ENCODE assay signal across 20 mouse cellular contexts in the genomic region with DNA sequence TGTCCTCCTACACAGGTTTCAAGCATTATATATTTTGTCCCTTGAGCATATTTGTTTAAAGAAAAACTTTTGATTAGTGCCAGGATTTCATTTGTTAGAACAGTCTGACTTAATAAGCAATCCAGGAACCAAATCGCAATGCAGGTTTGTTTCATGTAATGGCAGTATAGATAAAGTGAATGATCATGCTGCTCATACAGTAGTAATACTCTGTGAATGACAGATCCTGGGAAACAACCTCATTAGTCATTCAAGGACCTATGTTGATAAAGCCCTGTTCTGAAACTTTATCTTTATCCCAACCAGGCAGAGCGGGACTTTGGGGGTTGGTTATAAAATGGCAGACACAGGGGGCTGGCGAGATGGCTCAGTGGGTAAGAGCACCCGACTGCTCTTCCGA. TPM values are rescaled to one million over a fixed set of nuclear protein-coding genes. Genes with fewer than 3 reads are reported as not detected.
"Had no signal": no experiment of that assay in that cellular context is flagged by ENCODE, and none has a peak within 500 bp of the region (broad histone marks: within the 10 kb centered on the region; RNA-seq: fewer than 3 reads in every experiment).

No protein-coding gene starts in this region.

- H3K4me2 ChIP-seq: neural tube, embryonic 13.5 days; neural tube, embryonic 15.5 days; stomach, embryonic 15.5 days had no signal

- H3K9ac ChIP-seq: neural tube, embryonic 13.5 days; neural tube, embryonic 15.5 days; stomach, embryonic 15.5 days had no signal

- H3K36me3 ChIP-seq: neural tube, embryonic 13.5 days; neural tube, embryonic 15.5 days; stomach, embryonic 15.5 days had no signal

- H3K27ac ChIP-seq: neural tube, embryonic 13.5 days; neural tube, embryonic 15.5 days; stomach, embryonic 15.5 days; stomach, postnatal 0 days had no signal

- H3K27me3 ChIP-seq: neural tube, embryonic 15.5 days; stomach, embryonic 15.5 days had no signal

- H3K9me3 ChIP-seq: neural tube, embryonic 13.5 days; neural tube, embryonic 15.5 days; stomach, embryonic 15.5 days had no signal

- H3K4me3 ChIP-seq: neural tube, embryonic 13.5 days; neural tube, embryonic 15.5 days; stomach, embryonic 15.5 days had no signal

- DNase-seq: retina, postnatal 1 day; right cerebral cortex, adult 18-20 months; right cerebral cortex, postnatal 14 days; right cerebral cortex, postnatal 25 days; right cerebral cortex, postnatal 4 days; spleen, adult 18-20 months; thymus, adult 18-20 months; thymus, adult 2 months; thymus, postnatal 14 days; thymus, postnatal 25 days; thymus, postnatal 36 days; thymus, postnatal 4 days had no signal

- H3K4me1 ChIP-seq: neural tube, embryonic 13.5 days; neural tube, embryonic 15.5 days; stomach, embryonic 15.5 days had no signal

RNA-seq across cellular contexts. Expression of gene Gpr143, which starts 25.4 kb away (rescaled TPM):
- total RNA-seq: neutrophil, adult 5-6 weeks had no signal
- polyA plus RNA-seq: small intestine, adult 2 months; testis, adult 2 months; urinary bladder, adult 2 months had no signal
